Mouse (Mus musculus) heart, postnatal 14 days (tissue): ENCODE results near the gene Fam171b. TPM values are rescaled to one million over a fixed set of nuclear protein-coding genes. Genes with fewer than 3 reads are reported as not detected.

Source experiments
- DNase-seq, 2 experiments: peaks; one replicate each; pipeline ENCODE4 v3.0.0; 2021 to 2022
- intact Hi-C: fragments of 180-260 bp; cut with DNase I; formaldehyde crosslinking; loops from one replicate; pipeline ENCODE4 v1.15.1; 2025
- total RNA-seq, 2 experiments: library from RNA; stranded (reverse); gene quantifications; 2 replicates each; pipeline ENCODE4 v1.2.3; 2021

The Fam171b gene
- total RNA-seq, 2 experiments from 2014 or later: 1.6 TPM

- no peak for DNase-seq
- intact Hi-C loops: no loop called here
Measured at GRCm38 (mm10) chr2:83856236-83856635, 43.8 kb downstream of the Fam171b start.

GRCm38 (mm10) chr2:83883850-83884420, 71.5 kb downstream of the Fam171b start:
- intact Hi-C loops: no loop called here
- DNase-seq: no peak

GRCm38 (mm10) chr2:83893701-83894100, 81.3 kb downstream of the Fam171b start:
- intact Hi-C loops: no loop called here
- DNase-seq: no peak

- intact Hi-C loops: no loop called here
- DNase-seq: no peak
Measured at GRCm38 (mm10) chr2:83901896-83902540, 89.6 kb downstream of the Fam171b start.

- intact Hi-C loops: no loop called here
Measured at GRCm38 (mm10) chr2:83929478-83930088, 117.1 kb downstream of the Fam171b start.

More at GRCm38 (mm10) chr2:83929478-83930088, 117.1 kb downstream of the Fam171b start:
- no peak for DNase-seq

Other genes with a start within 250 kb of the Fam171b start
- gene Zc3h15, start 168.2 kb upstream of the Fam171b start, total RNA-seq: 10 to 100 TPM; 49.4 to 50.6 TPM
- gene Itgav, start 88.2 kb upstream of the Fam171b start, total RNA-seq: 10 to 100 TPM; 41.2 to 42.1 TPM
- not detected for gene Zswim2, start 128.6 kb downstream of the Fam171b start, total RNA-seq
- gene Gm13698, start 143.1 kb downstream of the Fam171b start, total RNA-seq: under 1 TPM; 0.80 to 0.86 TPM
- under 1 TPM; 0.80 to 0.86 TPM for gene Gm13693, start 148.9 kb downstream of the Fam171b start, total RNA-seq
- gene Gm13695, start 154.7 kb downstream of the Fam171b start, total RNA-seq: under 1 TPM in 1 of 2 experiments, not detected in 1; 0.86 TPM
- gene Gm13696, start 160.5 kb downstream of the Fam171b start, total RNA-seq: under 1 TPM; 0.80 to 0.86 TPM
- gene Gm13694, start 166.3 kb downstream of the Fam171b start, total RNA-seq: under 1 TPM; 0.80 to 0.86 TPM
- under 1 TPM; 0.80 to 0.86 TPM for gene Gm13697, start 172.1 kb downstream of the Fam171b start, total RNA-seq
- under 1 TPM; 0.80 to 0.86 TPM for gene Gm13691, start 177.9 kb downstream of the Fam171b start, total RNA-seq